Mouse (Mus musculus) hindbrain, embryonic 12.5 days (tissue): ENCODE results near the gene Zfp687. TPM values are rescaled to one million over a fixed set of nuclear protein-coding genes. Genes with fewer than 3 reads are reported as not detected.

Source experiments
- microRNA-seq: library from miRNA; unstranded; fragments of <30 nt; microRNA quantifications from one replicate; pipeline ENCODE4, GENCODE M21; 2017
- polyA plus RNA-seq: library from polyadenylated mRNA; unstranded; fragments of >200 nt; fragmentation: Nextera tagmentation; extraction: Ambion mirVana; gene quantifications from 2 replicates; pipeline ENCODE4 v1.2.1, GENCODE M21; 2016

Zfp687 gene
- polyA plus RNA-seq, 1 experiment from 2014 or later, result 32.8 TPM

Small RNA genes lying within 50 kb of the gene (microRNA-seq; reads per million reads assigned to microRNA genes)
- gene Mir7013, result 0.81 reads per million

Other genes with a start within 250 kb of the Zfp687 start
- 4.2 and 5.3 TPM in 2 replicates for gene Cgn, start 229.0 kb downstream of the Zfp687 start, polyA plus RNA-seq
- 23.0 and 24.1 TPM in 2 replicates for gene Pogz, start 177.9 kb downstream of the Zfp687 start, polyA plus RNA-seq
- gene Psmb4, start 128.5 kb downstream of the Zfp687 start, polyA plus RNA-seq, result 278 and 312 TPM in 2 replicates
- 11.7 and 12.2 TPM in 2 replicates for gene Selenbp1, start 82.4 kb downstream of the Zfp687 start, polyA plus RNA-seq
- 9.1 and 9.2 TPM in 2 replicates for gene Rfx5, start 61.4 kb downstream of the Zfp687 start, polyA plus RNA-seq
- 24.8 and 26.9 TPM in 2 replicates for gene Pi4kb, start 40.7 kb downstream of the Zfp687 start, polyA plus RNA-seq
- 263 and 276 TPM in 2 replicates for gene Psmd4, start 27.2 kb upstream of the Zfp687 start, polyA plus RNA-seq
- gene Pip5k1a, start 91.5 kb upstream of the Zfp687 start, polyA plus RNA-seq, result 20.4 and 21.5 TPM in 2 replicates
- 218 and 219 TPM in 2 replicates for gene Vps72, start 95.6 kb upstream of the Zfp687 start, polyA plus RNA-seq
- gene Tmod4, start 109.0 kb upstream of the Zfp687 start, polyA plus RNA-seq, result 0.81 and 0.99 TPM in 2 replicates
- 89.4 and 94.1 TPM in 2 replicates for gene Scnm1, start 118.6 kb upstream of the Zfp687 start, polyA plus RNA-seq
- gene Lysmd1, start 118.6 kb upstream of the Zfp687 start, polyA plus RNA-seq, result 22.6 and 23.9 TPM in 2 replicates
- gene Tnfaip8l2, start 126.9 kb upstream of the Zfp687 start, polyA plus RNA-seq, result 2.1 and 2.6 TPM in 2 replicates
- 59.5 and 68.7 TPM in 2 replicates for gene Sema6c, start 145.0 kb upstream of the Zfp687 start, polyA plus RNA-seq
- gene Gabpb2, start 202.5 kb upstream of the Zfp687 start, polyA plus RNA-seq, result 10.1 and 10.8 TPM in 2 replicates
- gene Cdc42se1, start 213.3 kb upstream of the Zfp687 start, polyA plus RNA-seq, result 91.7 and 95.8 TPM in 2 replicates
- 116 and 124 TPM in 2 replicates for gene Mllt11, start 216.7 kb upstream of the Zfp687 start, polyA plus RNA-seq
- gene Gm128, start 226.2 kb upstream of the Zfp687 start, polyA plus RNA-seq, result 0.25 and 0.42 TPM in 2 replicates
- 1.0 and 1.1 TPM in 2 replicates for gene Bnipl, start 235.7 kb upstream of the Zfp687 start, polyA plus RNA-seq